Mouse (Mus musculus) natural killer cell, adult 2 months (primary cell): ENCODE results near the gene Ly6g.
"Not testable (repeated sequence)": the region's sequence is repeated elsewhere in the genome, so short reads cannot be mapped to it uniquely, and the experiment has no call there.

Experiments used
- DNase-seq, 2 experiments: peaks; one replicate each; pipeline ENCODE4 v3.0.0; 2022; ENCODE audit warnings: low spot score in 2 of 2

The Ly6g gene

GRCm38 (mm10) chr15:75154940-75155339, at the start of gene Ly6g:
Gene Ly6g (plus strand): TSS chr15:75155240.
- DNase-seq, result no peak

DNA sequence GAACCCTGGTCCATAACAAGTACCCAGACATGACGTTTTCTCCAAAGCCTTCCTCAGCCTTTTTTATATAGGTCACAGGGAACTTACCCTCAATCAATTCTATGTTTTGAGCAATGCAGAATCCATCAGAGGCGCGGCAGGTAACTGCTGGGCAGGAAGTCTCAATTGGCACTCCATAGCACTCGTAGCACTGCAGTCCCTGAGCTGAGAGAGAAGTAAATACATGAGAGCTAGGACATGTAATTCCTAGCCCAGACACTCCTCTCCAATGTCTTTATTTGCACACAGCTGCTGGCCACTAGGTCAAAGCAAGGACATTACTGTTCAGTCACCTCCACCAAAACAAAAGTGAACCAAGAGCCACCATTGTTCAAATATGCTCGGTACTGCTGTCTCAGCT, 44.6 kb upstream of the Ly6g start:
- DNase-seq, result not testable (repeated sequence)

DNA sequence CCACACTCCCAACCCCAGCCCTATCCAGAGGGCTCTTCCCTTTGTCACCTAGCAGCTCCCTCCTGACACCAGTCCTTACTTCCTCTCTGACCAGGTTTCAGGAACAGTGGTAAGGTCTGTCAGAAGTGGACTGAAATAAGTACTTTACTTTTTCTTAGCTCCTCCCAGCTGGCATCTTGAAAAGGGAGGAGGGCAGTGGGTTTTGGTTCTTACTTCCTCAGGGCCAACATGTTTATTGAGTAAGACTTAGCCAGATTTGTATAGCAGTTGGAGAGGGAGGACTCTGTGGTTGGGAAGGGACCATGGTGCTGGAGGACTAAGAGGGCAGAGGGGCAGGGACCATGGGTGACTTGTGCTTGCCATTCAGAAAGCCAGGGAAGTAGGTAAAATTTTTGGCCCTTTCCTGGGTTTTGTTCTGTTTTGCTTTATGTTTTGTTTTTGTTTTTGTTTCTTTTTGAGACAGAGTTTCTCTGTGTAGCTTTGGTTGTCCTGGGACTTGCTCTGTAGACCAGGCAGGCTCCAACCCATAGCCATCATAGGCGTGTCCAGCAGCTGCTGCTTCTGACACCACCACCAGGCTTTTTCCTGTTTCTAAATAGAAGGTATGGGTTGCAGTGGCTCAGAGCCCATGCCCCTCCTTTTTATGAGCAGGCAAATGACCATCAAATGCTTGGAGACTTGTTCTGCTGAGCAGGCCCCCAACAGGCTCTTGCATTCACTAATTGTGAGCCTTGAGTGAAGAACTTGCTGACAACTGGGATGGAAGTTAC, 43.0 kb upstream of the Ly6g start, which contains the start of gene Ly6c2:
TSS of gene Ly6c2 (minus strand) at position 110 of the 770 bp plus-strand sequence.
- DNase-seq, result not testable (repeated sequence)

GRCm38 (mm10) chr15:75116525-75116924, 38.5 kb upstream of the Ly6g start:
- peak; percentile 77 to 81 for DNase-seq

DNA sequence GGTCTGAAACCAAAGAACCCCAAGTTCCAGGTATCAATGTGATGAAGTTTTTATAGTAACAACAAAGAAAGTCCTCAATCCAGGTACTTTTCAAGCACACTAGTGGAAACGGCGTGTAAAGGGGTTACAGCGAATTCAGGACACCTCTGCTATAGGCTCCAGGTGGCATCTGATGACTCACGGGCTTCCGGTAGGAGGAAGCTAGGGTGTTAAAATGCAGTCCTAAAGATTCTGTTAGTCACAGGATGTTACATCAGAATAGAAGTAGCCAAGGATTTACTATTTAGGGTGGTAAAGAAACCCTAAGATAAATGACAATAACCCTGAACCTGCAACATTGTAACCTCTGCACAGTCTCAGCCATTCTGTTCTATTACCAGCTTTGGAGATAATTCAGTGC, 37.6 kb upstream of the Ly6g start:
- DNase-seq, result not testable (repeated sequence)

- peak; percentile 46 to 64 for DNase-seq
These were observed 36.3 kb upstream of the Ly6g start for GRCm38 (mm10) chr15:75118742-75119141.

GRCm38 (mm10) chr15:75120066-75120465, 35.0 kb upstream of the Ly6g start:
- DNase-seq, result peak; percentile 38 to 58

- not testable (repeated sequence) for DNase-seq
These were observed 22.7 kb upstream of the Ly6g start for GRCm38 (mm10) chr15:75132346-75132745.

- not testable (repeated sequence) for DNase-seq
These were observed 19.8 kb upstream of the Ly6g start for GRCm38 (mm10) chr15:75135090-75135783.

GRCm38 (mm10) chr15:75137739-75138138, 17.3 kb upstream of the Ly6g start:
- not testable (repeated sequence) for DNase-seq

DNA sequence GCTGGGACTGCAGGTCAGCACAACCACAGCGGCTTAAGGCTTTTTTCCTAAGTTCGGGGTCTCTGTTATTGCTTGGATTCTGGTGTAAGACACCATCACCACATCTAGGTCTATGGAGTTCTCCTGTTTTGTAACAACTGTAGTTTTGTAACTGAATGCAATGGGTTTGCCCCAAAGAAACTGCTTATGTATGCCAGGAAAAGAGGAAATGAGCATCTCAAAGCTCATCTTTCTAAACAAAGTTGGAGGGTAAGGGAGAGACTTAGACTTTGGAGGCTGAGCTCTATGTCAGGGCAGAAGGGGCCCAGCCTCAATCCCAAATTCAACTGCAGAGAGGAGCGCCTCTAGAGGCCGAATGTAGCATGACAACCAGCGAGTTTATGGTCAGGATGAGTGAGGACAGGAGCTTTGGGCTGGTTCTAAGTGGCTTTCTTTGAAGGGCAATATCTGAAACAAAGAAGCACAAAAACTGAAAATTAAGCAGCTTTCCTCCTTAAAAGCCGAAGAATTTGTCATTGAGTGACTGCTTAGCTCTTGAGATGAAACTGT, 13.2 kb upstream of the Ly6g start:
- DNase-seq, result peak; percentile 21 to 43

DNA sequence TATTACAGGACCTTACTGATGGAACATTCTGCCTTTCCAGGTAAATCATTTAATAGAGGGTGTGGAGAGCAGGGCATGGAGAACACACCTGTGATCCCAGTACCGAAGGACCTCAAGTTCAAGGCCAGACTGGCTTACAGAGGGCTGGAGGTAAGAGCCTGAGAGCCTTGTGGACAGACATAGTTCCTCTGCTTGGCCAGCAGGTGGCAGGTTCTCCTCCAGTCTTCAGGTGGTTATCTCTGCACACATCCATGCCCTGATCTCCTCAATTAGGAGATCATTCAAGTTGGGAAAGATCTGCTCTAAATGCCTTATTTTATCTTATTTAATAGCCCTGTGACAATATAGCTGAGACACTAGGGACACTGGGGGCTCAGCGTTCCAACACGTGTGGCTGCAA, 11.3 kb upstream of the Ly6g start:
- DNase-seq, result peak in 1 of 2 experiments; percentile 5

DNA sequence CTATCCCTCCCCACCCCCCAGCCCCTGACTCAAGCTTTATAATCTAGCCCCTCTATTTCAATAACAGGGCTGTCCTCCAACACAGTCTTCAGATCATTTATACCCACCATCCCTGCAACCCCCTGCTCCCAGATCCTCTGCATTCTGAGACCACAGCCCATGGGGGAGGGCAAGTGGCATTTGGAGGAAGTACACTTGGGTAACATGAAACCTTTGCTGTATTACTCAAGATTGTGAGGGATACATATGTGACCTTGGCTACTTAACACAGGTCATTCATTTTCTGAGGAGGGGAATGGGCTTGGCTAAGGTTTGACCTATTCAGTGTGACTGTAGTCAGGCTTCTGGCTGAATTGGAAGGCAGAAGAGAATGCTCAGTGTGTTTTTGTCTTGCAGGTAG, 2.0 kb upstream of the Ly6g start:
- no peak for DNase-seq

DNA sequence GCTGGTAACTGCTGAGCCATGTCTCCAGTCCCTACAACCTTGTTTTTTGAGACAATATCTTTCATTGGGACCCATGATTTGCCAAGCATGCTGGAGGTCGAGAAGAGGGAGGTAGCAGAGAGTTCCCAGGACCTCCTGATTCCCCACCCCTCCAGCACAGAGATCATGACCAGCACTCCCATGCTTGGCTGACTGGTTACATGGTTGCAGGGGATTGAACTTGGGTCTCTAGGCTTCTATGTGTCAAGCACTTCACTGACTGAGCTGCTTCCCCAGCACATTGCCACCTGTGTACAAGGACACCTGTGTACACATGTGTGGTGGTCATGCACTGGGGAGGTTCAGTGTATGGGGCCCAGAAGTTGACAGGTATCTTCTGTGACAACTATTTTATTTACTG, 2.6 kb downstream of the Ly6g start:
- DNase-seq, result no peak

DNA sequence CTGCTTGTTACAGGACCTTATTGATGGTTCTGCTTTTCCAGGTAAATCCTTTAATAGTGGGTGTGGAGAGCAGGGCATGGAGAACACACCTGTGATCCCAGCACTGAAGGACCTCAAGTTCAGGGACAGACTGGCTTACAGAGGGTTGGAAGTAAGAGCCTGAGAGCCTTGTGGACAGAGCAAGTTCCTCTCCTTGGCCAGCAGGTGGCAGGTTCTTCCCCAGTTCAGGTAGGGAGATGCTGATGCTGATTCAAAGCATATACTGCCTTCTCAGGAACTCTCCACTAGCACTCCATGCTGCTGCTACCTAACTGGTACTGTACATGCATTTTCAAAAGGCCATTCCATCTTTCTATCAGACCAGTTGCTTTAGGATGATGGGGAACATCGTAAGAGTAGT, 20.5 kb downstream of the Ly6g start:
- peak in 1 of 2 experiments; percentile 33 for DNase-seq

DNA sequence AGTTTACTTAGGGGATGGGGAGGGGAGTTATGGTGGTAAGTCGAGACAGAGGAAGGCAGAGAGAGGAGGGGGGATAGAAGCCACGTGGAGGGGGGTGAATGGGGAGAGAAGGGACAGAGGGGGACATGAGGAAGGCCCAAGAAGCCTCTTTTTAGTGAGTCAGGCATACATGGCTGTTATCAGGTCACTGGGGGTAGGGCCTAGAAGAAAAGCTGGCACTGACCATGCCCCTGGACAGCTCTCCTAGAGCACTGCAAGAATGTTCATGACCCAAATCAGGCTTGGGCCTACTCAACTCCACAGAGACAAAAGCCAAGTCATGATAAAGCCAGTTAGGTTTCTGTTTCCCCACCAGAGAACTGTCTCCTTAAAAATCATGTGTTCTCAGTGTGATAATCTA, 31.3 kb downstream of the Ly6g start:
- DNase-seq, result no peak

- DNase-seq, result peak; percentile 5 to 21
These were observed 34.1 kb downstream of the Ly6g start for GRCm38 (mm10) chr15:75189116-75189515.

DNA sequence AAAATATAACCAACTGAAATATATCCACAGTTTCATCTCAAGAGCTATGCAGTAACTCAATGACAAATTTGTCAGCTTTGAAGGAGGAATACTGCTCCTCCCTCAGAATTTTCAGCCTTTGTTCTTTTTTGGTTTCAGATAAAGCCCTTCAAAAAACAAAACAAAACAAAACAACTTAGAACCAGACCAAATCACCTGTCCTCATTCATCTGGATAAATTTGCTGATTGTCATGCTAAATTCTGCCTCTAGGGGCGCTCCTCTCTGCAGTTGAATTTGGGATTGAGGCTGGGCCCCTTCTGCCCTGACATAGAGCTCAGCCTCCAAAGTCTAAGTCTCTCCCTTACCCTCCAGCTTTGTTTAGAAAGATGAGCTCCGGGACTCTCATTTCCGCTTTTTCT, 35.5 kb downstream of the Ly6g start:
- not testable (repeated sequence) for DNase-seq
